Mouse (Mus musculus): ENCODE measurements around the gene Car10. TPM values are rescaled to one million over a fixed set of nuclear protein-coding genes. Genes with fewer than 3 reads are reported as not detected.

Car10 gene
- total RNA-seq, 2 experiments from 2014 or later = not detected

- DNase-seq = peak; percentile 48 to 74
- intact Hi-C loops (cut with DNase I) = loop anchor here (2.0 kb wide), 1 partner anchor 327 kb away; no protein-coding TSS in a partner anchor
These were observed 373.8 kb downstream of the Car10 start for GRCm38 (mm10) chr11:93471573-93472179.

DNA sequence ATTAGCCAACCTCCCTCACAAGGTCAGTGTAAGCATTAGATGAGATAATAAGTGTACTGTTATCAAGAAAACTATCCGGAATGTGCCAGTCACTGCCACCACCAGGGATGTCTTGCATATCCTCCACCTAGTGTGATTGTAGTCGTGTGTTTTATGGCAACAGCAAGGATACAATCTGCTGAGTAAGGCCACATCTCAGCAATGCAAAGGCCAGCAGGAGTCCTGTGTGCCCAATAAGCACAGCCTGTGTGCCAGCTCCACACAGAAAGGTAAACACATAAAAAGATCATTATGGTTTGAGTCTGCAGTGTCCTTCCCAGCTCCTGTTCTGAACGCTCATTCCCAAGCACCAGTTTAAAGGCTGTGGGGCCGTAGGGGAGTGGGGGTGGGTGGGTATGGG, 386.8 kb downstream of the Car10 start:
- no peak for DNase-seq
- intact Hi-C loops (cut with DNase I) = no loop called here

- intact Hi-C loops (cut with DNase I) = no loop called here
- DNase-seq = no peak
These were observed 389.2 kb downstream of the Car10 start for GRCm38 (mm10) chr11:93487021-93487420.

DNA sequence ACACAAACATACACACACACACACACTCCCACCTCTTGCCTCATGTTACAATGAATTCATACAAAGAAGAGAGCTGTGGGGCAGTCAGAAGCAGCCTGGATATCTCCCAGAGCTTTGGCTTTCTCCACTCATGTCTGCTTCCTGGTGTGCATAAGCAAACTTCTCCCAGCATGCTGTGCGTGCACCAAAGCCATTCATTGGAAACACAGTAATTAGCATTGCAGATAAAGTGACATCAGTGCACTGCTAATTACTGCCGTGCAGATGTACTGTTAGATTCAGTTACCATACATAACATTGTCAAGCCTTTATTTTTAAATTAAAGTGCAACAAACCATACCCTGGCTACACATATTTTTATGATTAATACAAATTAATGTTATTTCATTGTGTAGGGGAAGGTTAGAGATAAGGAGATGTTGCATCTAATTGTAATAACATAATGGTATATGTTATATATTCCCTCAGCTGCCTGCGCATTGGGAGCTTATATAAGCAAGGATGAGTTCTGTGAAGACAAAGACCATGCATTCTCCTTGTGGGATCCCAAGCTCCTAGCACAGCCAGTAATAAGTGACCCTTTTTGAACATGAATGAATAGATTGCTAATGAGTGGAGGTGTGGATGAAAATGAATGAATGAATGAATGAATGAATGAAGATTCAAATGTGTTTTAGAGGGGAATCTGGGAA, 390.2 kb downstream of the Car10 start:
- DNase-seq = no peak
- intact Hi-C loops (cut with DNase I) = no loop called here

DNA sequence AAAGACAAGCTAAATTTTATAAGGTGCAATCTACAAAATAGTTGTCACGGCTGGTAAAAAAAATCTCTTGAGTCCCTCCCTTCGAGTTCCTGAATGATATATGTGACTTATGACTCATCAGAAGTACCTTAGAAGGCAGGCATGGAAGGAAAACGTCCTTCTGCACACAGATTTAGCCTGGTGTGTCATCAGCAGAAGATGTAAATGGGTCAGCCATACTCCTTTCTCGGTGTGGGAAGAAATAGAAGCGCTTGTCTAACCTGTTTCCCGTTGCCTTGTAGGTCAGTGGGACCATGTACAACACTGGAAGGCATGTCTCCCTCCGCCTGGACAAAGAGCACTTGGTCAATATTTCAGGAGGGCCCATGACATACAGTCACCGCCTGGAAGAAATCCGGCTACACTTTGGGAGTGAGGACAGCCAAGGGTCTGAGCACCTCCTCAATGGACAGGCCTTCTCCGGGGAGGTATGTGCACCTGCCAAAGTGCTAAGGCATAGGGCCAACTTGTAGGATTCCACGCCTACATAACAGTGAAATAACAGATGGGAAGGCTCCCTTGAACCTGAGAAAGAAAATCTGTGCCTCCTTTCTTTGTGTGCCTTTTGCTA, 392.5 kb downstream of the Car10 start:
- no peak for DNase-seq
- intact Hi-C loops (cut with DNase I) = no loop called here

- no peak for DNase-seq
- intact Hi-C loops (cut with DNase I) = no loop called here
These were observed 400.1 kb downstream of the Car10 start for GRCm38 (mm10) chr11:93497896-93498295.

GRCm38 (mm10) chr11:93500442-93500841, 402.6 kb downstream of the Car10 start:
- intact Hi-C loops (cut with DNase I) = loop anchor here (5.0 kb wide), 1 partner anchor 312 kb away; no protein-coding TSS in a partner anchor
- no peak for DNase-seq

DNA sequence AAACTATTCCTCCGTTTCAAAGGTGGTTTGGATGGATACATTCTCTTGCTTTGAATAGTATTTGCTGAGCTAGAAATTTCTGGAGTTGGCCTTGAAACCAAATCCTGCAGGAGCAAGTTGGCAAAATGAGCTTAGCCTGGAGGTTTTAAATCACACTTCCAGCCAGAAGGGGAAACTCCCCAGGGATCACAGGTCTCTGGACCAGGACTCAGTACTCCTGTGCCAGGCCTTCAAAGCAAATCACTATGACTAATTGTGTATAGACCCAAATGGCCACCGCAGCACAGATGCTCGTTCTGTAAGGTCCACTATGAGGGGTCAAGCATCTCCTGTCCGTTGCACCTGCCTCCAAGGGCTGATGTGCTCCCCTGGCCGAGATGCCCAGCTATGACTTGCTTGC, 403.8 kb downstream of the Car10 start:
- no peak for DNase-seq
- intact Hi-C loops (cut with DNase I) = loop anchor here (5.0 kb wide), 1 partner anchor 311 kb away; no protein-coding TSS in a partner anchor

GRCm38 (mm10) chr11:93502864-93503263, 405.0 kb downstream of the Car10 start:
- DNase-seq = no peak
- intact Hi-C loops (cut with DNase I) = loop anchor here (5.0 kb wide), 1 partner anchor 309 kb away; no protein-coding TSS in a partner anchor

GRCm38 (mm10) chr11:93503469-93503868, 405.6 kb downstream of the Car10 start:
- intact Hi-C loops (cut with DNase I) = loop anchor here (5.0 kb wide), 1 partner anchor 309 kb away; no protein-coding TSS in a partner anchor

DNA sequence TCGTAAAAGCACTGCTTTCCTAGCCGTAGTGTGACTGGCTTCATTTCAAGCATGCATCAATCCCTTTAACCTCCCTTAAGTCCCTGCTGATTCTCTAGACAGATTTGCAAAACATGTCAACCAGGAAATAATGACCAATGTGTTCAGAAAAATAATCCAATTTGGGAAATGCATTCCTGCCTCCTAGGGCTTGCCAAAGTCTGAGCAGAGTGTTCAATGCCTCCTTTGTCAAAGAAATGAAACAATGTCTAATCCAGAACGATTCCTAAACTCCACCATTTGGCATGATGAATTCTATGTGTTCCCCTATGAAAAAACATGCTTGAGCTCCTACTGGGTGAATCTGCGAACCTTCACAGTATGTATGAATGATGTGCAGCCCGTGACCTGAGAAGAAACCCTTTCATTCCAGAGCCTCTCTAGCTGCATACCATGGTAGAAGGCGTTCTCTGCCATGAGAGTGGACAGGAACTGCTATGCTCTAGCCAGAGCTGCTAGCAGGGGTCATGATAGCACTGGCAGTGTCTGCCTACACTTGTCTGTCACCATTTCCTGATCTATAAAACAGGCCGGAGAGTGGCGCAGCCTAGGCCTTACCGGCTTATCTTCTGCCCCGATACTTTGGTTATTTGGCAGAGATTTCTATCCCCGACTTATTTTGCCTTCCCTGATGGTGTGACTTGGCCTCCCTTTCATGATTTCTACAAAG, 411.9 kb downstream of the Car10 start:
- intact Hi-C loops (cut with DNase I) = no loop called here
- DNase-seq = no peak

More at GRCm38 (mm10) chr11:93503469-93503868, 405.6 kb downstream of the Car10 start:
- peak; percentile 8 to 27 for DNase-seq

GRCm38 (mm10) chr11:93512843-93513242, 415.0 kb downstream of the Car10 start:
- no peak for DNase-seq
- intact Hi-C loops (cut with DNase I) = no loop called here

DNA sequence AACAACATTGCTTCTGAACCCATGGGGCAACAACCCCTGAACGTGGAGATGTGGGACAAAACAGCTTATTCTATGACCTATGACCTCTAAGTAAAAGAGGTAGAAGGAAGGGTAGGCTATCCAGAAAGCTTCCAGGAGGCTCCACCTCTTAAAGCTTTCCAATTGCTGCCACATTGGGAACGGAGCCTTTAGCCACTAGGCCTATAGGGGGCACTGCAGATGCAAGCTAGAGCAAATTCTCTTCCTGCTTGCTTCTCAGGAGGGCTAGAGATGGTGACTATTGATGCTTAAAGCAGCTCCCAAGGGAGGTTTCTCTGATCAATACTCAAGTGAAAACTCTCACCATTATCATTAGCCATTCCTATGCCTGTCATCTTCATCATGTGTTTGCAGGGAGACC, 416.6 kb downstream of the Car10 start:
- intact Hi-C loops (cut with DNase I) = no loop called here
- no peak for DNase-seq

DNA sequence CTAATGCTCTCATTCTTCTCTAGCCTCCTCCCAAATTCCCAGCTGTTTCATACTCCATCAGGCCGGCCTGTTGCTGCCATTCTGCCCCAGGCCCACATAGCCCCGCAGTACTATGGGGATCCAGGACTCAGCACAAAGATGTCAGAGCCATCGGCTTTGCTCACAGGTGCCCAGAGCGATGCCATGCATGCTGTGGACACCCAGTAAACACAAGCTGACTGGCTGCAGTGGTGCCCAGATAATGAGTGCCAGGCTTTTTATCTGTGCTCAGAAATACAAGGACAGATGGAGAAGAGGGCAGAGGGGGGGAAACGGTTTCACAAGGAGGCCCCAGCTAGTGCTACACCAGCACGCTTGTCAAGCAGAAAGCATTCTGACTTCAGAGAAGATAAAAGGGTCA, 417.7 kb downstream of the Car10 start:
- DNase-seq = no peak
- intact Hi-C loops (cut with DNase I) = no loop called here

DNA sequence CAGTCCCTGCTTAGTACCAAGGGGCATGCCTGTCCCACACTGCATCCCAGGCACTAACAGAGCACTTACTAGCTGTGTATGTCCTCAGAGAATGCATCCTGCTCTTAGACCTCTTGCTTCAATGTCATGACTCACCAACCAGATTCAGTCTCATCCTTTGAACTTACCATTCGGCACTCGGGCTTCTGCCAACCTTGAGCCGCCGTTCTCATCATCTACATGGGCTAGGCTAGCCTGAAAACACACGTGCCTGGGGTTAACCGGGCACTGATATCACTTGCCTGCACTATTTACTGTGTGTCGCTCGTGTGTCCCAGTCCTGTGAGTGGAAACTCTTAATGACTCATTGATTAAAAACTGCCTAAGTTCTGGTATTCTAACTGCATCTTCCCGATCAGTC, 418.4 kb downstream of the Car10 start:
- intact Hi-C loops (cut with DNase I) = no loop called here
- no peak for DNase-seq

GRCm38 (mm10) chr11:93516946-93517345, 419.1 kb downstream of the Car10 start:
- intact Hi-C loops (cut with DNase I) = no loop called here
- DNase-seq = no peak

GRCm38 (mm10) chr11:93522501-93522900, 424.7 kb downstream of the Car10 start:
- intact Hi-C loops (cut with DNase I) = no loop called here
- DNase-seq = no peak

GRCm38 (mm10) chr11:93525921-93526320, 428.1 kb downstream of the Car10 start:
- intact Hi-C loops (cut with DNase I) = no loop called here
- no peak for DNase-seq

- intact Hi-C loops (cut with DNase I) = no loop called here
- DNase-seq = peak; percentile 57 to 75
These were observed 433.3 kb downstream of the Car10 start for GRCm38 (mm10) chr11:93531029-93531680.

GRCm38 (mm10) chr11:93536244-93536643, 438.4 kb downstream of the Car10 start:
- no peak for DNase-seq
- intact Hi-C loops (cut with DNase I) = no loop called here

All from heart, postnatal 14 days (tissue).